Mouse (Mus musculus) CD4-positive helper T cell, adult 2 months (primary cell): Measurements from ENCODE around the gene Prkaa2.

Source experiments
- DNase-seq: peaks from one replicate; pipeline ENCODE4 v3.0.0-alpha.2; 2012; ENCODE audit warnings: low read depth, missing footprints, low spot score

Prkaa2 gene

GRCm38 (mm10) chr4:105108641-105109198 is 970 bp downstream of the Prkaa2 start:
- no peak for DNase-seq

GRCm38 (mm10) chr4:105107943-105108640 is 1.6 kb downstream of the Prkaa2 start:
- DNase-seq: no peak

- no peak for DNase-seq
Observed at GRCm38 (mm10) chr4:105104099-105104872, 5.4 kb downstream of the Prkaa2 start.

- no peak for DNase-seq
Observed at GRCm38 (mm10) chr4:105101337-105101688, 8.4 kb downstream of the Prkaa2 start.

- DNase-seq: no peak
Observed at GRCm38 (mm10) chr4:105100508-105101336, 9.0 kb downstream of the Prkaa2 start.

- DNase-seq: no peak
Observed at GRCm38 (mm10) chr4:105098660-105099059, 11.0 kb downstream of the Prkaa2 start.

GRCm38 (mm10) chr4:105098158-105098557 is 11.5 kb downstream of the Prkaa2 start:
- DNase-seq: no peak

GRCm38 (mm10) chr4:105095316-105095715 is 14.4 kb downstream of the Prkaa2 start:
- DNase-seq: no peak

GRCm38 (mm10) chr4:105093951-105094350 is 15.7 kb downstream of the Prkaa2 start:
- no peak for DNase-seq

GRCm38 (mm10) chr4:105090417-105090816 is 19.3 kb downstream of the Prkaa2 start:
- no peak for DNase-seq

GRCm38 (mm10) chr4:105089386-105089785 is 20.3 kb downstream of the Prkaa2 start:
- no peak for DNase-seq

GRCm38 (mm10) chr4:105088671-105089070 is 21.0 kb downstream of the Prkaa2 start:
- no peak for DNase-seq

- no peak for DNase-seq
Observed at GRCm38 (mm10) chr4:105076152-105076551, 33.5 kb downstream of the Prkaa2 start.

GRCm38 (mm10) chr4:105071761-105072427 is 37.8 kb downstream of the Prkaa2 start:
- DNase-seq: no peak

GRCm38 (mm10) chr4:105070982-105071381 is 38.7 kb downstream of the Prkaa2 start:
- DNase-seq: no peak

GRCm38 (mm10) chr4:105051291-105051690 is 58.4 kb downstream of the Prkaa2 start:
- no peak for DNase-seq

GRCm38 (mm10) chr4:105050041-105050440 is 59.6 kb downstream of the Prkaa2 start:
- DNase-seq: no peak

GRCm38 (mm10) chr4:105034259-105034658 is 75.4 kb downstream of the Prkaa2 start:
- no peak for DNase-seq

GRCm38 (mm10) chr4:105033153-105033552 is 76.5 kb downstream of the Prkaa2 start:
- DNase-seq: no peak

- DNase-seq: no peak
Observed at GRCm38 (mm10) chr4:105031104-105031503, 78.6 kb downstream of the Prkaa2 start.

- no peak for DNase-seq
Observed at GRCm38 (mm10) chr4:105027278-105027677, 82.4 kb downstream of the Prkaa2 start.
